12 mouse cellular contexts compared by ENCODE assay signal in the genomic region with DNA sequence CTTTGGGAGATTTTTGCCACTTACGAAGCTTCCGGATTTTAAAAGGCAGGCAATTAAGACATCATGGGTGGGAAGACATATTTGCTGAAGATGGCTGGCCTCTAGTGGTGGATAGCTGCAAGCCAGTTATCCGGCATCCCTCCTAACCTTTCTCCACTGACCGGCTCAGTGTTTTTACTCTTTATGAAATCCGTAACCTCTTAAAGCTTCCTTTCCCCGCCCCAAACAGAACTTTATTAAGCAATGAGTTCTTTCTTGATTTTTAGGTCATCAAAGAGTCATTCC. TPM values are rescaled to one million over a fixed set of nuclear protein-coding genes. Genes with fewer than 3 reads are reported as not detected.
DNase-seq lines count a peak whose midpoint lies in the region; TF ChIP-seq lines count a peak whose summit lies in the region.
"Had no signal": no experiment of that assay in that cellular context is flagged by ENCODE, and none has a peak within 500 bp of the region (broad histone marks: within the 10 kb centered on the region; RNA-seq: fewer than 3 reads in every experiment).

No protein-coding gene starts in this region.

- no peak for TF ChIP-seq POLR2A in cerebellum, adult 2 months (IDR thresholded peaks at IDR 0.05; ENCODE audit: borderline replicate concordance, insufficient read depth, low read length)

- 19% methylated on average over 6 of the region's 6 CpGs for WGBS in cerebellum, adult 2 months

- H3K27ac ChIP-seq in cerebellum, adult 2 months (ENCODE audit: insufficient read depth, low read length): no peak overlapping the region
- no peak overlapping the region for H3K27ac ChIP-seq in left cerebral cortex, adult 2 months

- peak; percentile 38 to 45 for DNase-seq in cerebellum, adult 2 months
- DNase-seq in cerebellum, adult 11 months: no peak
- no peak for DNase-seq in left cerebral cortex, adult 2 months (ENCODE audit: extremely low spot score in 1 of 2, low spot score in 2 of 2)
- DNase-seq in left cerebral cortex, postnatal 36 days (ENCODE audit: low spot score in 2 of 2): no peak
- peak; percentile 54 to 59 for DNase-seq in cerebellum, postnatal 14 days
- peak; percentile 40 for DNase-seq in lung, postnatal 14 days
- no peak for DNase-seq in spleen, postnatal 36 days (ENCODE audit: low spot score in 2 of 2)
- no peak for DNase-seq in layer of hippocampus, postnatal 25 days (ENCODE audit: extremely low spot score in 1 of 2, low spot score in 1 of 2)

- H3K4me1 ChIP-seq in cerebellum, adult 2 months (ENCODE audit: control insufficient read depth, insufficient read depth, low read length): peaks cover 3% of the 10 kb centered on the region; the same call in 1 of the 2 replicates

- H3K4me3 ChIP-seq in cerebellum, adult 2 months (replicated peaks; ENCODE audit: insufficient read depth, low read depth, low read length): no peak overlapping the region
- H3K4me3 ChIP-seq in left cerebral cortex, adult 2 months: no peak overlapping the region

- TF ChIP-seq CTCF in cerebellum, adult 2 months (IDR thresholded peaks at IDR 0.05; ENCODE audit: borderline replicate concordance, insufficient read depth, low read depth, low read length): peak; percentile 70; the same call in 1 of the 2 replicates
- peak; percentile 71 for TF ChIP-seq CTCF in left cerebral cortex, adult 2 months (IDR thresholded peaks at IDR 0.05)

- H3K27me3 ChIP-seq in cerebellum, adult 2 months (ENCODE audit: control insufficient read depth, insufficient read depth, low read length): no peaks in the 10 kb centered on the region

- intact Hi-C loops in left cerebral cortex, adult 2 months (cut with DNase I): loop anchor here (1.0 kb wide), 1 partner anchor 34 kb away; a partner anchor contains a TSS
- intact Hi-C loops in left cerebral cortex, postnatal 36 days (cut with DNase I): loop anchor here (1.0 kb wide), 1 partner anchor 34 kb away; a partner anchor contains a TSS

RNA-seq across cellular contexts. Expression of a gene that starts 17.0 kb away (rescaled TPM):
- 43.4 and 44.6 TPM in 2 replicates for polyA plus RNA-seq in cerebellum, adult 2 months (2012; rRNA removed)
- total RNA-seq in left cerebral cortex, adult 2 months (2021): 10 to 100 TPM; 64.0 to 66.2 TPM
- total RNA-seq in left cerebral cortex, postnatal 36 days (2021): 10 to 100 TPM; 67.8 to 75.3 TPM
- 10 to 100 TPM; 71.1 to 72.9 TPM for total RNA-seq in layer of hippocampus, postnatal 25 days (2021)

RNA-seq across cellular contexts. Expression of a gene that starts 17.1 kb away (rescaled TPM):
- polyA plus RNA-seq in cerebellum, adult 2 months (2012; rRNA removed): 0.32 and 0.41 TPM in 2 replicates
- total RNA-seq in left cerebral cortex, adult 2 months (2021): 1 to 10 TPM in 1 of 2 experiments, under 1 TPM in 1; 0.75 to 1.2 TPM
- under 1 TPM; 0.62 to 0.86 TPM for total RNA-seq in left cerebral cortex, postnatal 36 days (2021)
- 1 to 10 TPM in 1 of 2 experiments, under 1 TPM in 1; 0.76 to 1.6 TPM for total RNA-seq in layer of hippocampus, postnatal 25 days (2021)
- total RNA-seq: heart, adult 18-20 months had no signal
- polyA plus RNA-seq: limb, embryonic 11.5 days; neural tube, embryonic 11.5 days; thymus, postnatal 0 days had no signal

RNA-seq across cellular contexts. Expression of a gene that starts 21.1 kb away (rescaled TPM):
- polyA plus RNA-seq in cerebellum, adult 2 months (2012; rRNA removed): 78.6 and 81.0 TPM in 2 replicates
- 10 to 100 TPM; 65.6 to 67.3 TPM for total RNA-seq in left cerebral cortex, adult 2 months (2021)
- total RNA-seq in left cerebral cortex, postnatal 36 days (2021): 10 to 100 TPM; 63.6 to 72.2 TPM
- total RNA-seq in layer of hippocampus, postnatal 25 days (2021): 10 to 100 TPM; 62.8 to 67.1 TPM

RNA-seq across cellular contexts. Expression of a gene that starts 23.8 kb away (rescaled TPM):
- polyA plus RNA-seq in cerebellum, adult 2 months (2012; rRNA removed): 2.2 and 2.4 TPM in 2 replicates
- 1 to 10 TPM; 4.1 to 4.2 TPM for total RNA-seq in left cerebral cortex, adult 2 months (2021)
- 1 to 10 TPM; 3.4 to 4.2 TPM for total RNA-seq in left cerebral cortex, postnatal 36 days (2021)
- 1 to 10 TPM; 5.2 to 8.2 TPM for total RNA-seq in layer of hippocampus, postnatal 25 days (2021)

RNA-seq across cellular contexts. Expression of a gene that starts 33.4 kb away (rescaled TPM):
- 0.32 and 0.54 TPM in 2 replicates for polyA plus RNA-seq in cerebellum, adult 2 months (2012; rRNA removed)
- under 1 TPM in 1 of 2 experiments, not detected in 1; 0.42 TPM for total RNA-seq in left cerebral cortex, adult 2 months (2021)
- not detected for total RNA-seq in left cerebral cortex, postnatal 36 days (2021)
- total RNA-seq in layer of hippocampus, postnatal 25 days (2021): not detected

Comparison
In these comparisons a context has a peak if more than half of its experiments do, and no peak if none do; other contexts are left out.
1. DNase-seq: peak in cerebellum, adult 2 months (2 of 2), cerebellum, postnatal 14 days (2 of 2) and lung, postnatal 14 days (single experiment); none in cerebellum, adult 11 months (single experiment), left cerebral cortex, adult 2 months (0 of 2), left cerebral cortex, postnatal 36 days (0 of 2), spleen, postnatal 36 days (0 of 2) and layer of hippocampus, postnatal 25 days (0 of 2).